Mouse (Mus musculus) kidney, postnatal 25 days (tissue): ENCODE results near the gene Nfat5.

Source experiments
- DNase-seq, 2 experiments: peaks; one replicate each; pipeline ENCODE4 v3.0.0; 2021; ENCODE audit warnings: mixed read lengths in 2 of 2

Gene Nfat5

DNA sequence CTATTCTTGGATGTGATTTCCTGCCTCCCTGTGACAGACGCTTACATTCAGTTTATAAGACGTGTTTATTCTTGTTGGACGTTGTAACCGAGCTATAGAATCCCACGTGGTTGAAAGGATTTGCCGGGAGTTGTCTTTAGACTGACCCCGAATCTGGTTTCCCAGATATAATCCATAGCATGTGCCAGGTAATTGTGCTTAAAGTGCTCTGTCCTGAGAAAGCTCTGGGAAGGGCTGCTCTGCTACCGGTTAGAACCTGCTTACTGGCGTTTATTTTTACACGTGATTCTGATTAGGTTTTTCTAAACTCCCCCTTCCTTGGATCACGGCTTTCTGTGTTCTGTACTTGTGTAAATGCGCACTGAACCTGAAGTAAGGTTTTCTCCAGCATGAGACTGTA lies 104.4 kb downstream of the Nfat5 start:
- DNase-seq = peak in 1 of 2 experiments; percentile 26

GRCm38 (mm10) chr8:107399495-107399894 lies 106.2 kb downstream of the Nfat5 start:
- DNase-seq = peak in 1 of 2 experiments; percentile 49

DNA sequence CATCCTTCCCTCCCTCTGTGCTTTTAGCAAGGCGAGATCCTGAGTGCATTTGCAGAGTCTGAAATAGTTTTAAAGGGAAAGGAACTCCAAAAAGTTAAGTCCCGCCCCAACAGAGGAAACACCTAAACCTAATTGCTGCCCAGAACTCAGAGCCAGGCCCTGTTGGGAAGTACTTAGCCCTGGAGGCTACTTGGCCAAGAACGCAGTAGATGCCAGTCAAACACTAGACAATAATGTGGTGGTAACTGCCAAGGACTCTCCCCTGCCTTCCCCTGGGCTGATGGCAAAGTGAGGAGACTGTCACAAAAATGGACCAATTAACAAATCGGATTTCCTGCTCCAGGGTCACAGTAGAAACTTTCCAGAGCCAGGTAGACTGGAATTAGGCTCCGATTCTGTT lies 108.6 kb downstream of the Nfat5 start:
- no peak for DNase-seq

GRCm38 (mm10) chr8:107403038-107403781 lies 109.9 kb downstream of the Nfat5 start, which contains the start of gene Nqo1:
TSS of gene Nqo1 (minus strand) at chr8:107403206.
- DNase-seq = peak; percentile 84 to 93

GRCm38 (mm10) chr8:107404057-107404456 lies 110.8 kb downstream of the Nfat5 start:
- DNase-seq = no peak

GRCm38 (mm10) chr8:107405935-107406334 lies 112.7 kb downstream of the Nfat5 start:
- no peak for DNase-seq

DNA sequence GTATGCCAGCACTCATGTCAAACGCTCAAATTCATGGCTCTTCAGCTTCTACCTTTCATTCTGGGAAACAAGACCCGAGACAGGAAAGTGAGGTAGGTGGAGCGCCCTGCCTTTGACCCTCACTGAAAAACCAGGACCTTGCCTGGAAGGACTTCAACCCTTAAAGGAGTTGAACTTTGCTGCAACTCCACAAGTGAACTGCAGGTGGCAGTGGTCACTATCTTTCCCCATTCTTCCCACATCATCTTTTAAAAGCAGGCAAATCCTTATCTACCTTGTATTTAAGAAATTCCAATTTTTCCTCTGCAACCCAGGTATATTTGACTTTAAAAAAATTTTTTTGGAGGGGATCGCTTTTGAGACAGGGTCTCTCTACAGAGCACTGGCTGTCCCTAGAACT lies 118.1 kb downstream of the Nfat5 start:
- DNase-seq = peak in 1 of 2 experiments; percentile 44

DNA sequence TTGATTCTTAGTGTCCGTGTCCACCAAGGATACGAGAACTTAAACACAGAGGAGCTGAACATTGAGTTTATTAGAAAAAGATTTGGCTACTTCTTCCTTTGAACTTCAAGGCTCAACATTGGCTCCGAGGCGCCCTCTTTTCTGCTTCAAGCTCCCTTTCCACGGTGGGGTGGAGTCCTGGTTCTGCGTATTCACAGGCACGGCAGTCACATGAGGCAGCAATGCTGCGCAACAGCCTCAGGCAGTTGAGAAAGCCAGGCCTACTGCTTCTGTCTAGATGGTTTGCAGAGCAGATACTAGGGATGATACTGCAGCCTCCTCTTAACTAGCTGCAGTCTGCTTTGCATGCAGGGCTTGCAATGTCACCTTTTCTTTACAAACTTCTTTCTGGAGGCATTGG lies 119.3 kb downstream of the Nfat5 start:
- no peak for DNase-seq

DNA sequence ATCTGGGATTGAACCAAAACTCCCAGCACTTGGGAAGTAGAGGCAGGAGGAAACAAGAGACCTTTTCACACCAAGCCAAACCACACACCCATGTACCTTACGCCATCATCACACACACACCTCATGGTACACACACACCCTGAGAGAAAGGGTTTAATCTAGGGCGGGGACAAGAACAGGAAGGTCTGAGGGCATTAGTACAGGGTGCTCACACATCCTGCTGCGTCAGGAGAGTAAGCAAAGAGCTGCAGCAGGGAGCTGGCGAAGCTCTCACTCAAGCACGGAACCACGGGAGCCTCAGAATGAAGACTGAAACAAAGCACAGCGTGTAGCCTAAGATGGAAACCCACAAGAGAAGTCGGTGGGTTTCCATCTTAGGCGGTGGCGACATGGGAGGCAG lies 120.6 kb downstream of the Nfat5 start:
- no peak for DNase-seq

GRCm38 (mm10) chr8:107417001-107417400 lies 123.7 kb downstream of the Nfat5 start:
- no peak for DNase-seq

GRCm38 (mm10) chr8:107424176-107424575 lies 130.9 kb downstream of the Nfat5 start:
- no peak for DNase-seq

GRCm38 (mm10) chr8:107424597-107425229 lies 131.4 kb downstream of the Nfat5 start, which contains the start of gene Nob1:
TSS of gene Nob1 (minus strand) at chr8:107425051.
- DNase-seq = peak; percentile 97 to 98

DNA sequence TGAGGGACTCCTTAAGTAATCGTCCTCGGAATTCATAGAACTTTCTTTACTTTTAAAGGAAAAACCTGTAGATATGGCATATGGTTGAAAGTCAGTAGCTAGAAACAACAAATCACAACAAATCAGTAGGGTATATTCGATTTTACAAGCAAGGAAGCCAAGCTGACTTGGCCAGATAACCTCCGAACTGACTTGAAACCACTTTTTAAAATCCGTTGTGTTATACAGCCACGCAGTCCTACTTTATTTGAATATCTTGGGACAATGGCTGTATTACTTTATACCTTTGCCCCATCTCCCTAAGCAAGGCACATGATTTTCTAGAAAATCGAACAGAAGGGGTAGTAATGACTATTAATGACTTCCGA lies 131.9 kb downstream of the Nfat5 start:
- no peak for DNase-seq
